Mouse (Mus musculus) small intestine, adult 2 months (tissue): Measurements from ENCODE around the gene Med12l. TPM values are rescaled to one million over a fixed set of nuclear protein-coding genes. Genes with fewer than 3 reads are reported as not detected.

ENCODE experiments used
- H3K27ac ChIP-seq: fragments of 200-500 bp; 2 replicates; pipeline ENCODE4 v1.5.1; 2012; ENCODE audit warnings: low read depth, low read length, control low read depth, inconsistent platforms; ENCODE audit not compliant: insufficient read depth
- H3K27me3 ChIP-seq: fragments of 200-500 bp; 2 replicates; pipeline ENCODE4 v1.6.1; 2012; ENCODE audit warnings: mild to moderate bottlenecking, moderate library complexity, low read length, inconsistent platforms; ENCODE audit not compliant: control insufficient read depth, insufficient read depth
- H3K36me3 ChIP-seq: fragments of 200-500 bp; 2 replicates; pipeline ENCODE4 v1.6.1; 2012; ENCODE audit warnings: mild to moderate bottlenecking, low read length, control low read depth, inconsistent platforms; ENCODE audit not compliant: control insufficient read depth, insufficient read depth
- H3K4me1 ChIP-seq: fragments of 200-500 bp; 2 replicates; pipeline ENCODE4 v1.6.1; 2012; ENCODE audit warnings: low read length, inconsistent platforms, mixed read lengths; ENCODE audit not compliant: control insufficient read depth, insufficient read depth, insufficient read length
- H3K4me3 ChIP-seq: fragments of 200-500 bp; 2 replicates; pipeline ENCODE4 v1.5.1; 2012; ENCODE audit warnings: low read depth, mild to moderate bottlenecking, control low read depth, inconsistent platforms, low read length, moderate library complexity
- CTCF ChIP-seq: fragments of 200-500 bp; IDR thresholded peaks from 2 replicates; pipeline ENCODE4 v1.5.1; 2012; ENCODE audit warnings: low read depth, mild to moderate bottlenecking, control low read depth, inconsistent platforms, low read length, moderate library complexity, mixed read lengths; ENCODE audit not compliant: insufficient replicate concordance, insufficient read length; ENCODE audit errors: extremely low read depth
- POLR2A ChIP-seq: fragments of 200-500 bp; IDR thresholded peaks from 2 replicates; pipeline ENCODE4 v1.6.1; 2012; ENCODE audit warnings: low read depth, mild to moderate bottlenecking, control low read depth, inconsistent platforms, low read length, moderate library complexity
- WGBS: fragments of 180-500 bp; shearing (Covaris S2); methylation state at CpG from one replicate; pipeline ENCODE4 v1.1.7; 2018; 5-methylcytosine and 5-hydroxymethylcytosine counted together
- polyA plus RNA-seq: library from polyadenylated mRNA; depleted of rRNA; stranded (reverse); fragments of >200 nt; gene quantifications from 2 replicates; pipeline ENCODE4 v1.2.3, GENCODE M21; 2012

Med12l gene
- polyA plus RNA-seq, 1 experiment: 0.43 TPM

GRCm38 (mm10) chr3:59129547-59129946, 123.9 kb downstream of the Med12l start:
- Histone ChIP-seq H3K4me1 (peaks cover 3% of the 10 kb centered on the region; the same call in 1 of the 2 replicates), H3K36me3 (no peaks in the 10 kb centered on the region), H3K27ac (0 out of 2 replicates have a peak overlapping the region, but pooled peaks have one; percentile 3), H3K27me3 (no peaks in the 10 kb centered on the region), H3K4me3 (no peak overlapping the region)
- TF ChIP-seq CTCF (no peak), POLR2A (no peak)
- WGBS: 64% methylated on average over 3 of the region's 3 CpGs

GRCm38 (mm10) chr3:59130431-59130830, 124.8 kb downstream of the Med12l start:
- peak overlapping the region; percentile 54 for H3K4me3 ChIP-seq
- TF ChIP-seq CTCF: no peak
- TF ChIP-seq POLR2A: no peak
- no peaks in the 10 kb centered on the region for H3K27me3 ChIP-seq
- H3K27ac ChIP-seq: peak overlapping the region; percentile 79
- 33% methylated on average over 8 of the region's 8 CpGs for WGBS
- H3K36me3 ChIP-seq: no peaks in the 10 kb centered on the region
- peaks cover 3% of the 10 kb centered on the region; the same call in 1 of the 2 replicates for H3K4me1 ChIP-seq

GRCm38 (mm10) chr3:59131081-59131480, 125.5 kb downstream of the Med12l start:
- Histone ChIP-seq H3K27ac (peak overlapping the region; percentile 79), H3K4me3 (no peak overlapping the region), H3K27me3 (no peaks in the 10 kb centered on the region), H3K36me3 (no peaks in the 10 kb centered on the region), H3K4me1 (peaks cover 3% of the 10 kb centered on the region; the same call in 1 of the 2 replicates)
- WGBS: 60% methylated on average over 4 of the region's 4 CpGs
- TF ChIP-seq CTCF (no peak), POLR2A (no peak)

GRCm38 (mm10) chr3:59131966-59132365, 126.3 kb downstream of the Med12l start:
- 69% methylated on average over 4 of the region's 4 CpGs for WGBS
- H3K4me3 ChIP-seq: no peak overlapping the region
- TF ChIP-seq POLR2A (no peak), CTCF (no peak)
- peaks cover 3% of the 10 kb centered on the region; the same call in 1 of the 2 replicates for H3K4me1 ChIP-seq
- no peaks in the 10 kb centered on the region for H3K36me3 ChIP-seq
- H3K27ac ChIP-seq: 0 out of 2 replicates have a peak overlapping the region, but pooled peaks have one; percentile 6
- no peaks in the 10 kb centered on the region for H3K27me3 ChIP-seq

- Histone ChIP-seq H3K36me3 (no peaks in the 10 kb centered on the region), H3K4me3 (no peak overlapping the region), H3K27me3 (no peaks in the 10 kb centered on the region), H3K4me1 (peaks cover 3% of the 10 kb centered on the region; the same call in 1 of the 2 replicates), H3K27ac (no peak overlapping the region)
- TF ChIP-seq CTCF (no peak), POLR2A (no peak)
- 62% methylated on average over 5 of the region's 5 CpGs for WGBS
Observed at GRCm38 (mm10) chr3:59133189-59133588, 127.6 kb downstream of the Med12l start.

- Histone ChIP-seq H3K4me3 (no peak overlapping the region), H3K27ac (no peak overlapping the region; the same call in 1 of the 2 replicates), H3K36me3 (no peaks in the 10 kb centered on the region), H3K27me3 (no peaks in the 10 kb centered on the region), H3K4me1 (peaks cover 3% of the 10 kb centered on the region; the same call in 1 of the 2 replicates)
- TF ChIP-seq CTCF (no peak), POLR2A (no peak)
- WGBS: 63% methylated on average over 5 of the region's 5 CpGs
Observed at GRCm38 (mm10) chr3:59135911-59136653, 130.5 kb downstream of the Med12l start.

- Histone ChIP-seq H3K36me3 (no peaks in the 10 kb centered on the region), H3K27ac (no peak overlapping the region), H3K4me1 (no peaks in the 10 kb centered on the region), H3K4me3 (no peak overlapping the region), H3K27me3 (no peaks in the 10 kb centered on the region)
- TF ChIP-seq POLR2A: no peak
- TF ChIP-seq CTCF: no peak
- 78% methylated on average over 12 of the region's 12 CpGs for WGBS
Observed at GRCm38 (mm10) chr3:59138946-59139468, 133.4 kb downstream of the Med12l start.
